Mouse (Mus musculus) limb, embryonic 12.5 days (tissue): ENCODE data around the gene Tfpt. TPM values are rescaled to one million over a fixed set of nuclear protein-coding genes. Genes with fewer than 3 reads are reported as not detected.
"Not testable (repeated sequence)": the region's sequence is repeated elsewhere in the genome, so short reads cannot be mapped to it uniquely, and the experiment has no call there.

ENCODE experiments used
- ATAC-seq: fragments of 200-750 bp; cut with Nextera tagmentation; 2 replicates; pipeline ENCODE4 v1.8.0; 2017; ENCODE audit warnings: low read depth, moderate TSS enrichment; ENCODE audit not compliant: insufficient number of reproducible peaks, insufficient read depth, low FRiP score, low TSS enrichment
- H3K27ac ChIP-seq: fragments of 300-500 bp; sonication (generic); 2 replicates; pipeline ENCODE4 v1.5.1; 2016; ENCODE audit warnings: mild to moderate bottlenecking, moderate library complexity
- H3K27me3 ChIP-seq: fragments of 300-500 bp; sonication (generic); 2 replicates; pipeline ENCODE4 v1.6.1; 2016; ENCODE audit warnings: mild to moderate bottlenecking, moderate library complexity
- H3K36me3 ChIP-seq: fragments of 300-500 bp; sonication (generic); 2 replicates; pipeline ENCODE4 v1.6.1; 2016; ENCODE audit warnings: mild to moderate bottlenecking, moderate library complexity
- H3K4me1 ChIP-seq: fragments of 300-500 bp; sonication (generic); replicated peaks from 2 replicates; pipeline ENCODE4 v1.6.1; 2016
- H3K4me2 ChIP-seq: fragments of 300-500 bp; sonication (generic); 2 replicates; pipeline ENCODE4 v1.6.1; 2016; ENCODE audit warnings: mild to moderate bottlenecking, moderate library complexity
- H3K4me3 ChIP-seq: fragments of 300-500 bp; sonication (generic); replicated peaks from 2 replicates; pipeline ENCODE4 v1.5.1; 2016; ENCODE audit warnings: mild to moderate bottlenecking
- H3K9ac ChIP-seq: fragments of 300-500 bp; sonication (generic); replicated peaks from 2 replicates; pipeline ENCODE4 v1.6.1; 2016; ENCODE audit warnings: mild to moderate bottlenecking, moderate library complexity
- H3K9me3 ChIP-seq: fragments of 300-500 bp; sonication (generic); 2 replicates; pipeline ENCODE4 v1.6.1; 2016; ENCODE audit warnings: mild to moderate bottlenecking, moderate library complexity
- WGBS: fragments of 180-500 bp; shearing (Covaris S2); methylation state at CpG from one replicate; pipeline ENCODE4 v1.1.7; 2016; 5-methylcytosine and 5-hydroxymethylcytosine counted together
- microRNA-seq: library from miRNA; unstranded; fragments of <30 nt; microRNA quantifications from one replicate; pipeline ENCODE4, GENCODE M21; 2017
- polyA plus RNA-seq: library from polyadenylated mRNA; unstranded; fragments of >200 nt; fragmentation: Nextera tagmentation; extraction: Ambion mirVana; gene quantifications from 2 replicates; pipeline ENCODE4 v1.2.1, GENCODE M21; 2016

Gene Tfpt
- polyA plus RNA-seq, 1 experiment from 2014 or later: 36.5 TPM

DNA sequence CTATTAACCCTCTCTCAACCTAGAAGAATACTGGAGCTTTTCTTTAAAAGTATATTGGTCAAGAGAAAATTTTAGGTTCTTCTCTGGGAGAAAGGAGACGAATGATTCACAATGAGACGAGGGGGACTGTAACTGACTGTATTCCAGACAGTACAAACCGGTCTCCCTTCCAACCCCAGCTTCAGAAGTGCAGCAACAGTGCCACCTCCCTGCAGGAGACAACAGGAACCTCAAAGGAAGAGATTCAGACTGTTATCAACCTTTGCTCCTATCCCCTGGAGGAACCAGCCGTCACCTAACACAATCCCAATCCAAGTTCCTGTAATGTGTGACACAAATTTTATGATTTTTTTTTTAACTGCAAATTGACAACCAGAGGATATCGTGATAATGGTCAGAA is 55.5 kb downstream of the Tfpt start:
- WGBS: 59% methylated on average over 5 of the region's 5 CpGs
- no peak overlapping the region for H3K9ac ChIP-seq
- no peak overlapping the region for H3K4me2 ChIP-seq
- no peaks in the 10 kb centered on the region for H3K4me1 ChIP-seq
- no peaks in the 10 kb centered on the region for H3K36me3 ChIP-seq
- H3K27ac ChIP-seq: no peak overlapping the region
- H3K9me3 ChIP-seq: no peaks in the 10 kb centered on the region; the same call in 1 of the 2 replicates
- H3K4me3 ChIP-seq: no peak overlapping the region
- no peaks in the 10 kb centered on the region for H3K27me3 ChIP-seq
- no peak for ATAC-seq

DNA sequence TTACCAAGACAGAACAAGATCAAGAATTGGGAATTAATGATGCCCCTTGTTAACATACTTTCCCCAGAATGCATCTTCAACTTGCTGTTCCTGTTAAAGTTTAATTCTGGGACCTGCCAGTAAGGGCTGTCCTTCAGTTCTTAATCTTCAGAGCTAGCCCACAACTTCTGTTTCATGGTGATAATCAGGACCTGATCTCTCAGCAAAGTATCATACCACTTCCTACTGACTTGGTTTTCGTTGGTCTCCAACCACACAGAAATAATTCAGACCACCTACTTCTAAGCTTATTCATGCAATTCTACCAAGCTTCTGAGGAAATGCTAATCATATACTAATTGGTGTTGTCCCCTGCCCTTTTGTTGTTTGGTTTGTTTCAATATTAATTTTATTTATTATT is 57.9 kb downstream of the Tfpt start:
- Histone ChIP-seq H3K4me3 (no peak overlapping the region), H3K27me3 (no peaks in the 10 kb centered on the region), H3K36me3 (no peaks in the 10 kb centered on the region), H3K9me3 (no peaks in the 10 kb centered on the region), H3K4me2 (no peak overlapping the region), H3K9ac (no peak overlapping the region), H3K27ac (no peak overlapping the region), H3K4me1 (no peaks in the 10 kb centered on the region)
- ATAC-seq: no peak
- 82% methylated on average over 1 of the region's 1 CpGs for WGBS

DNA sequence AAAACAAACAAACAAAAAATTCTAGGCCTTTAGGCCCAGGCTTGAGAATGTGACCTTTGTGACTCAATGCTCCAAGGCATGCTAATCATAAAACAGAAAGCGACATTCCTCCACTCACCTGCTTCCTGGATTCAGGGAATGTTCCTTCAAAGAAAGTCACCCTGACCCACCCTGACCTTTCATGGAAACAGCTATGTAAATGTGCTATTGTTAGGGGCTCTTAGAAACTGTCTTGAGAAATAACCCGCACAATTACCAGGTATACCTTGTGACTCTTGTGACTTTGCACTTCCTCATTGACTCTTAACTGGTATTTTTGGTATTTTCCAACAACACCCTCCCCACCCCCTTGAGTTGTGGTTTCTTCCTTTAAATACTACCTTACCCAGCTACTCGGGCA is 59.1 kb downstream of the Tfpt start:
- not testable (repeated sequence) for H3K4me3 ChIP-seq, H3K27ac ChIP-seq, H3K27me3 ChIP-seq, ATAC-seq, H3K9me3 ChIP-seq, H3K4me2 ChIP-seq, H3K4me1 ChIP-seq, H3K9ac ChIP-seq, H3K36me3 ChIP-seq
- 93% methylated on average over 3 of the region's 3 CpGs for WGBS

Small RNA genes within 50 kb of the gene (microRNA-seq; reads per million reads assigned to microRNA genes)
- gene Gm25100 (not detected), gene Mir3572 (2.8 reads per million, percentile 7 among the genes with 10 or more reads in this experiment)

Other genes with a start within 250 kb of the Tfpt start
- gene Cacng8, start 239.2 kb downstream of the Tfpt start, polyA plus RNA-seq: 6.2 and 6.3 TPM in 2 replicates
- gene Cacng6, start 205.7 kb downstream of the Tfpt start, polyA plus RNA-seq: 3.7 and 4.1 TPM in 2 replicates
- gene Tarm1, start 127.3 kb downstream of the Tfpt start, polyA plus RNA-seq: not detected in 2 replicates
- not detected in 2 replicates for gene Oscar, start 13.8 kb downstream of the Tfpt start, polyA plus RNA-seq
- 385 and 392 TPM in 2 replicates for gene Ndufa3, start 12.6 kb downstream of the Tfpt start, polyA plus RNA-seq
- 133 and 136 TPM in 2 replicates for gene Prpf31, start 56 bp upstream of the Tfpt start, polyA plus RNA-seq
- gene Cnot3, start 15.3 kb upstream of the Tfpt start, polyA plus RNA-seq: 69.5 and 70.3 TPM in 2 replicates
- gene Leng1, start 35.9 kb upstream of the Tfpt start, polyA plus RNA-seq: 19.5 and 20.7 TPM in 2 replicates
- 6.6 and 6.7 TPM in 2 replicates for gene Tmc4, start 47.6 kb upstream of the Tfpt start, polyA plus RNA-seq
- 284 and 296 TPM in 2 replicates for gene Tsen34, start 62.9 kb upstream of the Tfpt start, polyA plus RNA-seq
- gene Mboat7, start 63.6 kb upstream of the Tfpt start, polyA plus RNA-seq: 59.4 and 61.4 TPM in 2 replicates
- 1,389 and 1,455 TPM in 2 replicates for gene Rps9, start 74.1 kb upstream of the Tfpt start, polyA plus RNA-seq
- 0.18 and 0.35 TPM in 2 replicates for gene Pirb, start 90.5 kb upstream of the Tfpt start, polyA plus RNA-seq
- gene Gm15448, start 195.8 kb upstream of the Tfpt start, polyA plus RNA-seq: not detected in 2 replicates
- gene Pira2, start 215.1 kb upstream of the Tfpt start, polyA plus RNA-seq: not detected in 2 replicates